Mouse (Mus musculus): ENCODE results near the gene Olfr314.

- TF ChIP-seq CTCF (IDR thresholded peaks at IDR 0.05) (no peak), EP300 (IDR thresholded peaks at IDR 0.05; ENCODE audit: insufficient read depth, low read depth, low read length) (no peak), POLR2A (IDR thresholded peaks at IDR 0.05; ENCODE audit: insufficient read depth, low read depth, low read length) (no peak)
These were observed 18.9 kb downstream of the Olfr314 start, which contains the start of gene Fam183b for GRCm38 (mm10) chr11:58801558-58802228.

All from heart, adult 2 months (tissue).